Mouse (Mus musculus): Measurements from ENCODE around the gene Atp2b4. TPM values are rescaled to one million over a fixed set of nuclear protein-coding genes. Genes with fewer than 3 reads are reported as not detected.

Atp2b4 gene
- total and polyA plus RNA-seq, 3 experiments: 18.8 to 21.1 TPM; not detected in 1

DNA sequence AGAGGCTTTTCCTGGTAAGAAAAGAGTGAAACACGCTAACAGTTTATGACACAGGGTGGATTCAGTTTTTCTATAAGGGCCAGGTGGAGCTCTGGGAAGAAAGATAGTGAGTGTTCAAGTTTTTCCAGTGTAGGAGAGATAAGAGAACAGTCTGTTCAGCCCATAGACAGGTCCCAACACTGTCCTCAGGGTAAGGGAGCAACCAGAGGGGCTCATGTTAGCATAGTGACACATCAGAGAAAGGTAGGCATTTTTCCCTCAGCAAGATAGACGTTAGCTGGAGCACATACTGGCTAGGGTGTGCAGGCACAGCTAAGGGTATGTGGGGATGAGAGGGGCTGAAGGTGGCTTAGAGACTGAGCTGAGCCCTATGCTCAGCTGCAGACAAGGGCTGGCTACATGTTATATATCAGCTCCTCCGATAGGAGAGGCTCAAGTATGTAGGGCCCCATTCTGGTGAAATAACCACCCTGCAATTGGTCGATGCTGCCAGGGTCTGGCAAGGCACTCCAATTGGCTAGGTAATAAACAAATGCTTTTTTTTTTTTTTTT is 46.4 kb downstream of the Atp2b4 start (continued):
- TF ChIP-seq NRF1 (IDR thresholded peaks at IDR 0.05; ENCODE audit: insufficient read depth, low read depth, low read length, poor library complexity, severe bottlenecking) (no peak), MXI1 (IDR thresholded peaks at IDR 0.05; ENCODE audit: low read depth, low read length) (peak; percentile 24; the same call in 1 of the 2 replicates), TBP (IDR thresholded peaks at IDR 0.05; ENCODE audit: low read depth, low read length) (0 out of 2 replicates have a peak, but pooled peaks have one; percentile 40), RAD21 (IDR thresholded peaks at IDR 0.05; ENCODE audit: low read depth, low read length) (no peak; the same call in 1 of the 2 replicates), MEF2A (IDR thresholded peaks at IDR 0.05; ENCODE audit: extremely low read depth, insufficient replicate concordance, low read depth, low read length, poor library complexity, severe bottlenecking) (no peak), JUND (IDR thresholded peaks at IDR 0.05; ENCODE audit: low read depth, low read length) (no peak), CTCF (IDR thresholded peaks at IDR 0.05 in 2 of 3, conservative IDR thresholded peaks at IDR 0.05 in 1 of 3; ENCODE audit: control insufficient read depth in 1 of 3, insufficient read depth in 1 of 3, low read depth in 2 of 3, low read length in 3 of 3, poor library complexity in 1 of 3, severe bottlenecking in 1 of 3) (no peak), USF1 (IDR thresholded peaks at IDR 0.05; ENCODE audit: low read depth, low read length) (no peak), SMC3 (IDR thresholded peaks at IDR 0.05; ENCODE audit: low read depth, low read length) (no peak), CHD2 (IDR thresholded peaks at IDR 0.05; ENCODE audit: low read length) (no peak), GABPA (IDR thresholded peaks at IDR 0.05; ENCODE audit: low read depth, low read length) (no peak), USF2 (IDR thresholded peaks at IDR 0.05; ENCODE audit: borderline replicate concordance in 1 of 2, insufficient read depth in 1 of 2, low read depth in 1 of 2, low read length in 2 of 2) (no peak), ZNF384 (IDR thresholded peaks at IDR 0.05; ENCODE audit: low read depth, low read length) (peak; percentile 86)

GRCm38 (mm10) chr1:133753325-133753724 is 47.5 kb downstream of the Atp2b4 start:
- H3K4me1 ChIP-seq (ENCODE audit: control insufficient read depth in 1 of 2, insufficient read depth in 2 of 2, low read length in 2 of 2): peaks cover 10 to 30% of the 10 kb centered on the region in 2 experiments
- peaks cover 0 to 28% of the 10 kb centered on the region in 2 experiments; a peak in 3 of 4 replicates for H3K36me3 ChIP-seq (ENCODE audit: control insufficient read depth in 1 of 2, insufficient read depth in 2 of 2, low read length in 2 of 2)
- peak overlapping the region; percentile 62 for H3K9ac ChIP-seq (ENCODE audit: control insufficient read depth, low read depth, low read length, poor library complexity, severe bottlenecking)
- H3K4me3 ChIP-seq (ENCODE audit: control insufficient read depth in 1 of 2, insufficient read depth in 1 of 2, low read depth in 2 of 2, low read length in 2 of 2): peak overlapping the region; percentile 54 to 65
- peak; percentile 92 for DNase-seq (ENCODE audit: low read depth, low spot score)
- H3K27ac ChIP-seq (ENCODE audit: control insufficient read depth, low read depth, low read length): peak overlapping the region; percentile 83
- peaks cover 5% of the 10 kb centered on the region for H3K79me2 ChIP-seq (ENCODE audit: control insufficient read depth, insufficient read depth, low read length, poor library complexity)
- H3K9me3 ChIP-seq (replicated peaks; ENCODE audit: insufficient read depth, low read length): no peaks in the 10 kb centered on the region
- H3K27me3 ChIP-seq (ENCODE audit: control insufficient read depth in 1 of 2, insufficient read depth in 2 of 2, low read length in 2 of 2): no peaks in the 10 kb centered on the region
- TF ChIP-seq USF1 (IDR thresholded peaks at IDR 0.05; ENCODE audit: low read depth, low read length) (no peak), BHLHE40 (IDR thresholded peaks at IDR 0.05; ENCODE audit: borderline replicate concordance, low read depth, low read length) (no peak), ELF1 (IDR thresholded peaks at IDR 0.05; ENCODE audit: low read depth, low read length) (peak; percentile 54; the same call in 1 of the 2 replicates), GATA1 (IDR thresholded peaks at IDR 0.05; ENCODE audit: low read depth, low read length) (0 out of 2 replicates have a peak, but pooled peaks have one; percentile 49), CTCF (IDR thresholded peaks at IDR 0.05 in 2 of 3, conservative IDR thresholded peaks at IDR 0.05 in 1 of 3; ENCODE audit: control insufficient read depth in 1 of 3, insufficient read depth in 1 of 3, low read depth in 2 of 3, low read length in 3 of 3, poor library complexity in 1 of 3, severe bottlenecking in 1 of 3) (no peak), JUND (IDR thresholded peaks at IDR 0.05; ENCODE audit: low read depth, low read length) (peak; percentile 55; the same call in 1 of the 2 replicates), SMC3 (IDR thresholded peaks at IDR 0.05; ENCODE audit: low read depth, low read length) (no peak), MEF2A (IDR thresholded peaks at IDR 0.05; ENCODE audit: extremely low read depth, insufficient replicate concordance, low read depth, low read length, poor library complexity, severe bottlenecking) (no peak), UBTF (IDR thresholded peaks at IDR 0.05; ENCODE audit: borderline replicate concordance, insufficient read depth, low read depth, low read length) (no peak), KAT2A (conservative IDR thresholded peaks at IDR 0.05; ENCODE audit: low read depth, low read length) (peak; percentile 60), MAFK (IDR thresholded peaks at IDR 0.05; ENCODE audit: borderline replicate concordance, low read depth, low read length) (no peak), MXI1 (IDR thresholded peaks at IDR 0.05; ENCODE audit: low read depth, low read length) (peak; percentile 84), MAX (IDR thresholded peaks at IDR 0.05; ENCODE audit: low read length) (peak; percentile 31; the same call in 1 of the 2 replicates), GABPA (IDR thresholded peaks at IDR 0.05; ENCODE audit: low read depth, low read length) (no peak), TCF12 (IDR thresholded peaks at IDR 0.05; ENCODE audit: low read depth, low read length) (peak; percentile 59; the same call in 1 of the 2 replicates), NRF1 (IDR thresholded peaks at IDR 0.05; ENCODE audit: insufficient read depth, low read depth, low read length, poor library complexity, severe bottlenecking) (no peak), MAZ (IDR thresholded peaks at IDR 0.05; ENCODE audit: low read depth, low read length) (no peak), NELFE (IDR thresholded peaks at IDR 0.05; ENCODE audit: low read depth, low read length) (peak; percentile 44), ZKSCAN1 (IDR thresholded peaks at IDR 0.05; ENCODE audit: low read depth, low read length) (no peak), CHD2 (IDR thresholded peaks at IDR 0.05; ENCODE audit: low read length) (no peak), E2F4 (IDR thresholded peaks at IDR 0.05; ENCODE audit: borderline replicate concordance, low read depth, low read length) (no peak), MYB (IDR thresholded peaks at IDR 0.05; ENCODE audit: low read depth, low read length) (no peak), RCOR1 (IDR thresholded peaks at IDR 0.05; ENCODE audit: low read depth, low read length) (no peak), ZMIZ1 (IDR thresholded peaks at IDR 0.05; ENCODE audit: low read depth, low read length) (no peak), CHD1 (IDR thresholded peaks at IDR 0.05; ENCODE audit: low read depth, low read length) (no peak), MYC (IDR thresholded peaks at IDR 0.05; ENCODE audit: low read depth, low read length) (0 out of 2 replicates have a peak, but pooled peaks have one; percentile 32), ZNF384 (IDR thresholded peaks at IDR 0.05; ENCODE audit: low read depth, low read length) (no peak), USF2 (IDR thresholded peaks at IDR 0.05; ENCODE audit: borderline replicate concordance in 1 of 2, insufficient read depth in 1 of 2, low read depth in 1 of 2, low read length in 2 of 2) (no peak)

All from MEL (cell line).